Mouse (Mus musculus): Measurements from ENCODE around the gene Ube3b. TPM values are rescaled to one million over a fixed set of nuclear protein-coding genes. Genes with fewer than 3 reads are reported as not detected.

The Ube3b gene
- total and polyA plus RNA-seq, 3 experiments: 11.7 to 29.8 (median 22.1) TPM

- TF ChIP-seq SMC3 (IDR thresholded peaks at IDR 0.05; ENCODE audit: low read depth, low read length): no peak
- no peak overlapping the region for H3K27ac ChIP-seq (ENCODE audit: insufficient read depth, low read depth)
Measured at GRCm38 (mm10) chr5:114373581-114373980, 6.8 kb upstream of the Ube3b start.

DNA sequence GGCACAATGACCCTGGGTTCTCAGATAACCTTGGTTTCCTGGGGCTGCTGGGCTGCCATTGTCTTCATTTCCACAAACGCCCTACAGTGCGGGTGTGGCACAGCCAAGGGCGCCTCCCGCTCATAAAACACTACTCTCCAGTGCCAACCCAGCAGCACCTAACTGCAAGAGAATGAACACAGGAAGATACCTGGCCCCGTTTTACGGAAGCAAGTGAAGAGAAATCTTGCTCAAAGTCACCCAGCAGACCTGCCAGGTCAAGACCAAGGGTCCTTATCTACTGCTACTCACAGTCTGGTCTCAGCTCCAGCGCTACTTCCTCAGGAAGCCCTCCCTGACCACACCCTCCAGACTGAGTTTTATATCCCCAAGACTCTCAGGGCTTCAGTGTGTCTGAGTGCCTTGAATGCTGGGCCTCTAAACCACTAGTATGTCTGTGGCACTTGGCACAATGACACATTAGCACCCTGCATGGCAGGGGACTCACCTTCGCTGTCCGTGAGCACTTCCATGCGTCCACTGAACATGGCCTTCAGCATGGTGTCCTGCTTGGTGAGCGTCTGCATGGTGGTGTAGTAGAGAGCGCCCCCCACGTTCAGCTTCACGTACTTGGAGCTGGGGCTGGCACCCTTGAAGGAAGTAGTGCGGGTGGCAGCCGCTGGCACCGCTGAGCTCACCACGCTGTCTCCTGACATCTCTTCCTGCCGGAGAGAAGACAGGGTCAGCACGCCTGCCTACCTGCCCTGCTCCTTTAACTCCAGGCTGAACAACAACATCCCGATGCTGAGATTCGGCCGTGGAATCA is 5.8 kb upstream of the Ube3b start:
- H3K4me3 ChIP-seq (replicated peaks in 1 of 3; ENCODE audit: low read depth in 2 of 3, low read length in 2 of 3, poor library complexity in 1 of 3): no peak overlapping the region
- no peaks in the 10 kb centered on the region for H3K9me3 ChIP-seq (replicated peaks; ENCODE audit: low read length)
- dilution Hi-C loops (cut with MboI; ENCODE audit: extremely low pct_ligation_motif_present, extremely low pct_unique_long_range_greater_than_20kb, low sequenced_read_pairs): no loop called here
- H3K36me3 ChIP-seq (replicated peaks in 1 of 2; ENCODE audit: control insufficient read depth in 1 of 2, insufficient read depth in 1 of 2, low read length in 1 of 2): peaks cover 41 to 78% of the 10 kb centered on the region in 2 experiments
- in situ Hi-C loops (cut with MboI; ENCODE audit: low pct_ligation_motif_present, low pct_unique_long_range_greater_than_20kb, low sequenced_read_pairs): no loop called here
- no peak for DNase-seq (ENCODE audit: extremely low read depth)
- H3K9ac ChIP-seq (ENCODE audit: insufficient read depth, low read depth): no peak overlapping the region
- no peaks in the 10 kb centered on the region for H3K27me3 ChIP-seq (replicated peaks)
- no peaks in the 10 kb centered on the region; the same call in 1 of the 2 replicates for H3K79me2 ChIP-seq (replicated peaks; ENCODE audit: control insufficient read depth, extremely low read depth, insufficient read depth, poor library complexity, severe bottlenecking)
- no peak overlapping the region for H3K4me2 ChIP-seq (ENCODE audit: insufficient read depth, low read depth, poor library complexity, severe bottlenecking)
- no peak for TF ChIP-seq GABPA (IDR thresholded peaks at IDR 0.05; ENCODE audit: insufficient replicate concordance, low read depth, low read length)
- no peak for TF ChIP-seq BHLHE40 (IDR thresholded peaks at IDR 0.05; ENCODE audit: low read depth, low read length)
- TF ChIP-seq TBP (conservative IDR thresholded peaks at IDR 0.05; ENCODE audit: low read depth, low read length): no peak
- no peak for TF ChIP-seq POLR2AphosphoS2 (IDR thresholded peaks at IDR 0.05; ENCODE audit: low read depth, low read length)
- TF ChIP-seq ELF1 (IDR thresholded peaks at IDR 0.05; ENCODE audit: low read depth, low read length): no peak
- no peak for TF ChIP-seq CHD2 (IDR thresholded peaks at IDR 0.05; ENCODE audit: low read length)
- no peak for TF ChIP-seq ZMIZ1 (IDR thresholded peaks at IDR 0.05; ENCODE audit: low read depth, low read length)
- TF ChIP-seq MEF2A (IDR thresholded peaks at IDR 0.05; ENCODE audit: borderline replicate concordance, low read depth, low read length): no peak
- TF ChIP-seq PAX5 (IDR thresholded peaks at IDR 0.05; ENCODE audit: low read length): no peak
- TF ChIP-seq ZC3H11A (IDR thresholded peaks at IDR 0.05; ENCODE audit: low read depth, low read length): no peak
- no peak for TF ChIP-seq NRF1 (IDR thresholded peaks at IDR 0.05; ENCODE audit: low read depth, low read length)
- no peak for TF ChIP-seq IRF4 (IDR thresholded peaks at IDR 0.05; ENCODE audit: low read depth, low read length)
- no peak for TF ChIP-seq CHD1 (IDR thresholded peaks at IDR 0.05; ENCODE audit: low read depth, low read length)
- TF ChIP-seq MAZ (IDR thresholded peaks at IDR 0.05; ENCODE audit: low read depth, low read length): no peak
- TF ChIP-seq SIN3A (IDR thresholded peaks at IDR 0.05; ENCODE audit: low read length): no peak
- no peak for TF ChIP-seq E2F4 (IDR thresholded peaks at IDR 0.05; ENCODE audit: insufficient replicate concordance, low read depth, low read length)
- H3K27ac ChIP-seq (ENCODE audit: insufficient read depth, low read depth): no peak overlapping the region
- peaks cover 0 to 17% of the 10 kb centered on the region in 2 experiments; a peak in 3 of 4 replicates for H3K4me1 ChIP-seq (ENCODE audit: control insufficient read depth in 1 of 2, insufficient read depth in 2 of 2)

More at GRCm38 (mm10) chr5:114373581-114373980, 6.8 kb upstream of the Ube3b start:
- Histone ChIP-seq H3K4me1 (ENCODE audit: control insufficient read depth in 1 of 2, insufficient read depth in 2 of 2) (peaks cover 0 to 9% of the 10 kb centered on the region in 2 experiments; a peak in 3 of 4 replicates), H3K27me3 (replicated peaks) (no peaks in the 10 kb centered on the region), H3K4me2 (ENCODE audit: insufficient read depth, low read depth, poor library complexity, severe bottlenecking) (no peak overlapping the region), H3K9me3 (replicated peaks; ENCODE audit: low read length) (no peaks in the 10 kb centered on the region), H3K9ac (ENCODE audit: insufficient read depth, low read depth) (no peak overlapping the region), H3K36me3 (replicated peaks in 1 of 2; ENCODE audit: control insufficient read depth in 1 of 2, insufficient read depth in 1 of 2, low read length in 1 of 2) (peaks cover 46 to 88% of the 10 kb centered on the region in 2 experiments), H3K4me3 (replicated peaks in 1 of 3; ENCODE audit: low read depth in 2 of 3, low read length in 2 of 3, poor library complexity in 1 of 3) (no peak overlapping the region), H3K79me2 (replicated peaks; ENCODE audit: control insufficient read depth, extremely low read depth, insufficient read depth, poor library complexity, severe bottlenecking) (no peaks in the 10 kb centered on the region; the same call in 1 of the 2 replicates)
- no peak for DNase-seq (ENCODE audit: extremely low read depth)
- in situ Hi-C loops (cut with MboI; ENCODE audit: low pct_ligation_motif_present, low pct_unique_long_range_greater_than_20kb, low sequenced_read_pairs): no loop called here
- dilution Hi-C loops (cut with MboI; ENCODE audit: extremely low pct_ligation_motif_present, extremely low pct_unique_long_range_greater_than_20kb, low sequenced_read_pairs): no loop called here

Data from CH12.LX (cell line).